Mouse (Mus musculus): ENCODE data around the gene Itpr1. TPM values are rescaled to one million over a fixed set of nuclear protein-coding genes. Genes with fewer than 3 reads are reported as not detected.

Gene Itpr1
- polyA plus RNA-seq, 1 experiment from 2014 or later = 16.7 TPM

DNA sequence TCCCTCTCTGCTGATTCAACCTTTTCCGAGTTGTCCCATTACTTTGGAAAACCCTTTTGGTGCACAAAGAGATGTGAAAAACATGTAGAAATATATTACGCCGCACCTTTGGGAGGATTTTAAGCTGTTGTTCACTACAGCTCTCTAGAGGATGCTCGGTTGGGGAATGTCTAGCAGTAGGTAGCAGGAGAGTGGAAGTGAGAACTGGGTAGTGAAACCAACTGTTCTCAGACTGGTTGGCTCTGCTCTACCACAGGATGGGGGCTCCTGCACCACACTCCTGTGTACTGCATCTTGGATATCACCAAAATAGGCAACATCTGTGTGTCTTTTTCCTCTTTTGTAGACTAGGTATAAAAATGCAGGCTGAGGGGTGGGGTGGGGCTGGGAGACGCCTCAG lies 10.0 kb downstream of the Itpr1 start:
- Histone ChIP-seq H3K36me3 (ENCODE audit: control insufficient read depth, insufficient read depth, low read length) (no peaks in the 10 kb centered on the region), H3K4me2 (no peak overlapping the region), H3K9me3 (replicated peaks; ENCODE audit: control insufficient read depth, low read length) (no peaks in the 10 kb centered on the region), H3K9ac (ENCODE audit: low read depth, low read length) (no peak overlapping the region), H3K27ac (ENCODE audit: low read depth, low read length) (no peak overlapping the region), H3K4me3 (ENCODE audit: low read depth, low read length) (no peak overlapping the region), H3K4me1 (ENCODE audit: control insufficient read depth, insufficient read depth, low read length) (peaks cover 23% of the 10 kb centered on the region), H3K27me3 (ENCODE audit: control insufficient read depth, insufficient read depth, low read length) (no peaks in the 10 kb centered on the region)
- no peak for ATAC-seq (replicated peaks; ENCODE audit: insufficient number of reproducible peaks, low FRiP score, low TSS enrichment)
- WGBS (ENCODE audit: insufficient replicate concordance) = 86% methylated on average over 5 of the region's 5 CpGs

DNA sequence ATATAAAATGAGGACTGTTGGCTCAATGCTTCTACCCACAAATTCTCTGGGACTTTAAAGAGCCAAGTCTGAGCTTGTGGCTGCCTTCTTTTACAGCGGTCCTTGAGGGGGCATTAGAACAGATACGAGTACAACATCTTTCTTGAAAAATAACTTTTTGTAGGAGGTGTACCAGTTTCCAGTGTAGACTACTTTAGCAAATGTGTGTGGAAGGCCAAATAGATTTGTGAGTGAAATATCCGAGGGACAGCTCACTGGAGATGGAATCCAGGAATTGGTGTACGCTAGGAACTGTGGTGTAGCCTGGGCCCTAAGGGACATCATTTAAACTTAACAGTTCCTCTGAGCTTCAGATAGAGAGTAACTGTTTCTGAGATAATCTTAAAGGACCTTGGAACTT lies 11.5 kb downstream of the Itpr1 start:
- no peak overlapping the region for H3K9ac ChIP-seq (ENCODE audit: low read depth, low read length)
- H3K4me1 ChIP-seq (ENCODE audit: control insufficient read depth, insufficient read depth, low read length) = peaks cover 23% of the 10 kb centered on the region
- no peak overlapping the region for H3K27ac ChIP-seq (ENCODE audit: low read depth, low read length)
- no peak for ATAC-seq (replicated peaks; ENCODE audit: insufficient number of reproducible peaks, low FRiP score, low TSS enrichment)
- WGBS (ENCODE audit: insufficient replicate concordance) = 88% methylated on average over 4 of the region's 4 CpGs
- H3K4me3 ChIP-seq (ENCODE audit: low read depth, low read length) = no peak overlapping the region
- H3K27me3 ChIP-seq (ENCODE audit: control insufficient read depth, insufficient read depth, low read length) = no peaks in the 10 kb centered on the region
- no peaks in the 10 kb centered on the region for H3K9me3 ChIP-seq (replicated peaks; ENCODE audit: control insufficient read depth, low read length)
- H3K4me2 ChIP-seq = no peak overlapping the region
- no peaks in the 10 kb centered on the region for H3K36me3 ChIP-seq (ENCODE audit: control insufficient read depth, insufficient read depth, low read length)

DNA sequence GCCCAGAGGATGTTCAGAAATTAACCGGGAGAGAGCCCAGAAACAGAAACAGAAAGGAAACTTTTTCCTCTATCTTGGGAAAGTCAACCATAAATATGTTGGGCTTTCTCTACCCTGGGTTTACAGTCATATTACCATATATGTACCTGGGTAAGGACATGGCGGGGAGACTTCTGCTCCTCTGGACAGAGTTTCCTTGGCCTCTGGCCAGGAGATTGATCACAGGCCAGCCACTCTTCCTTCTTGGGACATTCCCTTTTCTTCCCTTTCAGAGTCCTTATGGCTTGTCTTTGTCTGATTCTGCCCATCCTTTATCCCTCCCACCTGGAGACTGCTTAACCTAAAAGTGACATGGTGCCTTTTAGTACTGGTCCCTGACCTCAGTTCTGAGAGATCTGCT lies 12.1 kb downstream of the Itpr1 start:
- Histone ChIP-seq H3K4me2 (no peak overlapping the region), H3K27me3 (ENCODE audit: control insufficient read depth, insufficient read depth, low read length) (no peaks in the 10 kb centered on the region), H3K27ac (ENCODE audit: low read depth, low read length) (no peak overlapping the region), H3K9ac (ENCODE audit: low read depth, low read length) (no peak overlapping the region), H3K4me1 (ENCODE audit: control insufficient read depth, insufficient read depth, low read length) (peaks cover 23% of the 10 kb centered on the region), H3K4me3 (ENCODE audit: low read depth, low read length) (no peak overlapping the region), H3K36me3 (ENCODE audit: control insufficient read depth, insufficient read depth, low read length) (no peaks in the 10 kb centered on the region), H3K9me3 (replicated peaks; ENCODE audit: control insufficient read depth, low read length) (no peaks in the 10 kb centered on the region)
- WGBS (ENCODE audit: insufficient replicate concordance) = 87% methylated on average over 2 of the region's 2 CpGs
- ATAC-seq (replicated peaks; ENCODE audit: insufficient number of reproducible peaks, low FRiP score, low TSS enrichment) = no peak

DNA sequence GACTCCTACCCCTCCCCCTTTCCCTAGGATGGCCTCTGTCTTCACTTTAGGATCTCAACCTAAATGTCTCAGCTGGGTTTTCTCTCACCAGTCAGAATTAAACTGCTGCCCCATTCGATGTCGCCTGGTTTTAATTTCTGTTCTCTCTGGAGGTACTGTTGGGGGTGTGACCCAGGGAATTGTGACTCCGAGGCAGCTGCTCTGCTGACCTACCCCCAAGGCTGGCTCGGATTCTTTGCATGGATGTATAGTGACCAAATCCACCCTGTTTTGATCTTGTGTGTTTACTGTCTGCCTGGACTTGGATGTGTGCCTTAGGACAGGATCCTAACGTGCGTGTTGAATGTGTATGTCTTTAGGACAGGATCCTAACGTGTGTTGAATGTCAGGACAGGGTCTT lies 13.3 kb downstream of the Itpr1 start:
- Histone ChIP-seq H3K4me3 (ENCODE audit: low read depth, low read length) (no peak overlapping the region), H3K4me1 (ENCODE audit: control insufficient read depth, insufficient read depth, low read length) (peaks cover 23% of the 10 kb centered on the region), H3K27ac (ENCODE audit: low read depth, low read length) (no peak overlapping the region), H3K4me2 (no peak overlapping the region), H3K9ac (ENCODE audit: low read depth, low read length) (no peak overlapping the region), H3K36me3 (ENCODE audit: control insufficient read depth, insufficient read depth, low read length) (no peaks in the 10 kb centered on the region), H3K27me3 (ENCODE audit: control insufficient read depth, insufficient read depth, low read length) (no peaks in the 10 kb centered on the region), H3K9me3 (replicated peaks; ENCODE audit: control insufficient read depth, low read length) (no peaks in the 10 kb centered on the region)
- 72% methylated on average over 7 of the region's 7 CpGs for WGBS (ENCODE audit: insufficient replicate concordance)
- ATAC-seq (replicated peaks; ENCODE audit: insufficient number of reproducible peaks, low FRiP score, low TSS enrichment) = no peak

DNA sequence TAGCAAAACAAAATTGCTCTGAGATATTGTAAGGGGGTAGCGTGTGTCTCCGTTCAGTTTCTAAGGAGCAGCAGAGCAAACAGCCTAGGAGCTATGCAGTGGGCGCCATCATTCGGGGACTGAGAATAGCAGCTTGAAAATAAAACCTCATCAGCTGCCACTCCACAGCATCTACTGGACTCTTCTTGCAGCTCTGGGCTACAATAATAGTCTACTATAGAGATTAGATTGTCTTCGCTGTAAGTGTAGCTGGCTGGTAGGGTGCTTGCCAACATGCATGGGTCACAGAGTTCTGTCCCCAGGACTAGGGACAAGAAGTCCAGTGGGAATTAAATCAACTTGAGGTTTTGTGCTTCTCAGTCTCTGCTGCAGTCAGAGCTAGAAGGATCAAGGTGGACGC lies 14.6 kb downstream of the Itpr1 start:
- Histone ChIP-seq H3K27ac (ENCODE audit: low read depth, low read length) (no peak overlapping the region), H3K4me1 (ENCODE audit: control insufficient read depth, insufficient read depth, low read length) (peaks cover 29% of the 10 kb centered on the region), H3K4me3 (ENCODE audit: low read depth, low read length) (no peak overlapping the region), H3K4me2 (no peak overlapping the region), H3K36me3 (ENCODE audit: control insufficient read depth, insufficient read depth, low read length) (no peaks in the 10 kb centered on the region), H3K27me3 (ENCODE audit: control insufficient read depth, insufficient read depth, low read length) (no peaks in the 10 kb centered on the region), H3K9me3 (replicated peaks; ENCODE audit: control insufficient read depth, low read length) (no peaks in the 10 kb centered on the region), H3K9ac (ENCODE audit: low read depth, low read length) (no peak overlapping the region)
- ATAC-seq (replicated peaks; ENCODE audit: insufficient number of reproducible peaks, low FRiP score, low TSS enrichment) = no peak
- WGBS (ENCODE audit: insufficient replicate concordance) = 74% methylated on average over 6 of the region's 6 CpGs

DNA sequence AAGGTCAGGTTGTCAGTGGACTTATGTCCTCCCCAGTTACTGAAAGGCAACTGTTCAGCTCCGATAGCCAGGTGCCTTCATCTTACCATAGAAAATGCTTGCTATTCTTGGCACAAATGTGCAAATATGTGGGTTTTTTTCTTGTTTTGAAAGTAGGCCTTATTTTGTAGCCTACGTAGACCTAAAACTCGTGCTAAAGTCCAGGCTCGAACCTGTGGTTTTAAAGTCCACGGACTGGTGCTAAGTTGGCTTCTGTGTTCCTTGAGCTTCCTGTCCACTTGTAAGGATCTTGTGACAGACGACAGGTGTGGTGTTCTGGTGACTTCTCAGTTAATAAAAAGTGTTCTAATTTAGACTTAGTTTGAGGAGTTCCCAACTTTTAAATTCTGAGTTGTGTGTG lies 15.2 kb downstream of the Itpr1 start:
- WGBS (ENCODE audit: insufficient replicate concordance) = 70% methylated on average over 6 of the region's 6 CpGs
- no peaks in the 10 kb centered on the region for H3K27me3 ChIP-seq (ENCODE audit: control insufficient read depth, insufficient read depth, low read length)
- no peak overlapping the region for H3K27ac ChIP-seq (ENCODE audit: low read depth, low read length)
- H3K4me2 ChIP-seq = no peak overlapping the region
- ATAC-seq (replicated peaks; ENCODE audit: insufficient number of reproducible peaks, low FRiP score, low TSS enrichment) = no peak
- H3K9ac ChIP-seq (ENCODE audit: low read depth, low read length) = no peak overlapping the region
- H3K36me3 ChIP-seq (ENCODE audit: control insufficient read depth, insufficient read depth, low read length) = no peaks in the 10 kb centered on the region
- peaks cover 34% of the 10 kb centered on the region for H3K4me1 ChIP-seq (ENCODE audit: control insufficient read depth, insufficient read depth, low read length)
- no peaks in the 10 kb centered on the region for H3K9me3 ChIP-seq (replicated peaks; ENCODE audit: control insufficient read depth, low read length)
- no peak overlapping the region for H3K4me3 ChIP-seq (ENCODE audit: low read depth, low read length)

DNA sequence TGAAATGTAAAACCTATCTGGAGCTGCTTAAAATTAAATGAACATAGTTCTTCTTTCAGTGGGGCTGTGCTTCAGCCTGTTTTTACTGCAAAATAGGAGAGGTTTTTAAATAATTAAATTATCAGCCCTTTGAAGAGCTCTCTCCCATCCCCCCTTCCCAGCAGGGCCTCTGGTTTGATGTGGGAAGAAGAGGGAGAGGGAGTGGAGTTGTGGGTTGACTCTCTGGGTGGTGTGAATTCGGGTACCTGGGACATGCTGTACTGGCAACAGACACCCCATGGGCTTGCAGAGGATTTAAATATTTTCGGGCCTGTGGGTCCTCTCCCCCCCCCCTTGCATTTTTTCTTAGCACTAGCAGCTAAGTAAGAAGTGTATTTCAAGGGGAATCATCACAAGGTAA lies 15.7 kb downstream of the Itpr1 start:
- 21% methylated on average over 2 of the region's 2 CpGs for WGBS (ENCODE audit: insufficient replicate concordance)
- Histone ChIP-seq H3K27me3 (ENCODE audit: control insufficient read depth, insufficient read depth, low read length) (no peaks in the 10 kb centered on the region), H3K36me3 (ENCODE audit: control insufficient read depth, insufficient read depth, low read length) (no peaks in the 10 kb centered on the region), H3K9me3 (replicated peaks; ENCODE audit: control insufficient read depth, low read length) (no peaks in the 10 kb centered on the region), H3K27ac (ENCODE audit: low read depth, low read length) (no peak overlapping the region), H3K4me1 (ENCODE audit: control insufficient read depth, insufficient read depth, low read length) (peaks cover 38% of the 10 kb centered on the region), H3K9ac (ENCODE audit: low read depth, low read length) (no peak overlapping the region), H3K4me2 (no peak overlapping the region), H3K4me3 (ENCODE audit: low read depth, low read length) (no peak overlapping the region)
- no peak for ATAC-seq (replicated peaks; ENCODE audit: insufficient number of reproducible peaks, low FRiP score, low TSS enrichment)

DNA sequence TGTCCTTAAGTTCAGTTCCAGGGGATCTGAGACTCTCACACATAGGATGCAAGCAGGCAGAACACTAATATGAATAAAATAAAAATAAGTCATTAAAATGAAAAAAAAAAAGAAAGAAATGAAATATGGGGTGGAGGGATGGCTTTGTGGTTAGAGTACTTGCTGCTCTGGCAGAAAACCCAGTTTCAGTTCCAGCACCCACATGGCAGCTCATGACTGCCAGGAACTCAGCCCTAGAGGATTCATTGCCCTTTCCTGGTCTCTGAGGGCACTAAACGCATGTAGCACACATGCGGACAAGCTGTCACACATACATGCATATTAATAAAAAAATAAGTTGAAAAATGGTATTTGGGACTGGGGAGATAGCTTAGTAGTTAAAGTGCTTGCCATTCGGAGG lies 17.7 kb downstream of the Itpr1 start:
- H3K4me3 ChIP-seq (ENCODE audit: low read depth, low read length) = no peak overlapping the region
- WGBS (ENCODE audit: insufficient replicate concordance) = 91% methylated on average over 3 of the region's 3 CpGs
- no peak overlapping the region for H3K27ac ChIP-seq (ENCODE audit: low read depth, low read length)
- H3K36me3 ChIP-seq (ENCODE audit: control insufficient read depth, insufficient read depth, low read length) = no peaks in the 10 kb centered on the region
- H3K9ac ChIP-seq (ENCODE audit: low read depth, low read length) = no peak overlapping the region
- peaks cover 45% of the 10 kb centered on the region for H3K4me1 ChIP-seq (ENCODE audit: control insufficient read depth, insufficient read depth, low read length)
- no peaks in the 10 kb centered on the region for H3K9me3 ChIP-seq (replicated peaks; ENCODE audit: control insufficient read depth, low read length)
- no peak for ATAC-seq (replicated peaks; ENCODE audit: insufficient number of reproducible peaks, low FRiP score, low TSS enrichment)
- no peak overlapping the region for H3K4me2 ChIP-seq
- no peaks in the 10 kb centered on the region for H3K27me3 ChIP-seq (ENCODE audit: control insufficient read depth, insufficient read depth, low read length)

DNA sequence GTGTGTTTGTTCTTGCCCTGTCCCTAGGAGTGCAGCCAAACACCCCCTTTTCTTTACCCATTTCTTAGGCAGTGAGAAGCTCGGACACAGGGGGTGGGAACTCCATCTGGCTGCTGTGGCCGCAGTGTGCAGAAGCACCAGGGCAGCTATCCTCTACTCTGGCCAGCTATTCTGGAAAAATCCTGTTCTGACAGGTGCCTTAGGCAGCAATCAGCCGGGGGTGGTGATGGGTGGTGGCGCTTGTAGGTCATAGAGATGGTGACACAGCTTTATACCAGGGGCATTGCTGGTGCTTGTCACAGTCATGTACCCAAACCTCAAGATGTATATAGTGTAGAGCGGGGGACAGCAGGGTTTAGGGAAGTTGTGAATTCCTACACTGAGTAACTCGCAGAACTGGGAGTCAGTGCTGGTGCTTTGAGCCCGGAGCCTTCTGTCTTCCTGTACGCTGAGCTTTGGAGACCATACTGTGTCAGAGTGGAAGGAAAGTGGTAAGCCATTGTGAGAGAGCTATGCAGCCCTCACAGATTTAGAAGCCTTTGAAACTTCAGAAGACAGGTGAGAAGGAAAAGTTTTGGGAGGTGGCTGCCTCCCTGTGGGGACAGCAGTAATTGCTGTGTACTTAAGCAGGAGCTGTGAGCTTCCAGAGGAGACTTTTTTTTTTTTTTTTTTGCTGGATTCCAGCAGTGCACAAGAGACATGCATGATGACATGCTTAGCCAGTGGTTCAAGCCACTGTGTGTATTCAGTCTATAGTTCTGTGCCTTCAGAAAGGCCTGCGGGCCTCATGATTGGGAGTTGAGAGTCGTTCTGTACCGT lies 19.2 kb downstream of the Itpr1 start:
- no peak for ATAC-seq (replicated peaks; ENCODE audit: insufficient number of reproducible peaks, low FRiP score, low TSS enrichment)
- no peaks in the 10 kb centered on the region for H3K27me3 ChIP-seq (ENCODE audit: control insufficient read depth, insufficient read depth, low read length)
- H3K9me3 ChIP-seq (replicated peaks; ENCODE audit: control insufficient read depth, low read length) = no peaks in the 10 kb centered on the region
- no peak overlapping the region for H3K4me3 ChIP-seq (ENCODE audit: low read depth, low read length)
- peaks cover 51% of the 10 kb centered on the region for H3K4me1 ChIP-seq (ENCODE audit: control insufficient read depth, insufficient read depth, low read length)
- 68% methylated on average over 11 of the region's 11 CpGs for WGBS (ENCODE audit: insufficient replicate concordance)
- H3K4me2 ChIP-seq = no peak overlapping the region
- no peak overlapping the region for H3K9ac ChIP-seq (ENCODE audit: low read depth, low read length)
- H3K36me3 ChIP-seq (ENCODE audit: control insufficient read depth, insufficient read depth, low read length) = no peaks in the 10 kb centered on the region
- H3K27ac ChIP-seq (ENCODE audit: low read depth, low read length) = no peak overlapping the region
